Mouse (Mus musculus) E14TG2a.4 (cell line): ENCODE results near the gene Eln.

Experiments
- CTCF ChIP-seq: conservative IDR thresholded peaks from 2 replicates; pipeline ENCODE4 v1.5.1; 2014; ENCODE audit warnings: low read length
- NANOG ChIP-seq: IDR thresholded peaks from 2 replicates; pipeline ENCODE4 v1.6.1; 2014; ENCODE audit warnings: borderline replicate concordance, low read length, mixed read lengths
- POU5F1 ChIP-seq: IDR thresholded peaks from 2 replicates; pipeline ENCODE4 v1.6.1; 2014; ENCODE audit warnings: low read length, borderline replicate concordance

DNA sequence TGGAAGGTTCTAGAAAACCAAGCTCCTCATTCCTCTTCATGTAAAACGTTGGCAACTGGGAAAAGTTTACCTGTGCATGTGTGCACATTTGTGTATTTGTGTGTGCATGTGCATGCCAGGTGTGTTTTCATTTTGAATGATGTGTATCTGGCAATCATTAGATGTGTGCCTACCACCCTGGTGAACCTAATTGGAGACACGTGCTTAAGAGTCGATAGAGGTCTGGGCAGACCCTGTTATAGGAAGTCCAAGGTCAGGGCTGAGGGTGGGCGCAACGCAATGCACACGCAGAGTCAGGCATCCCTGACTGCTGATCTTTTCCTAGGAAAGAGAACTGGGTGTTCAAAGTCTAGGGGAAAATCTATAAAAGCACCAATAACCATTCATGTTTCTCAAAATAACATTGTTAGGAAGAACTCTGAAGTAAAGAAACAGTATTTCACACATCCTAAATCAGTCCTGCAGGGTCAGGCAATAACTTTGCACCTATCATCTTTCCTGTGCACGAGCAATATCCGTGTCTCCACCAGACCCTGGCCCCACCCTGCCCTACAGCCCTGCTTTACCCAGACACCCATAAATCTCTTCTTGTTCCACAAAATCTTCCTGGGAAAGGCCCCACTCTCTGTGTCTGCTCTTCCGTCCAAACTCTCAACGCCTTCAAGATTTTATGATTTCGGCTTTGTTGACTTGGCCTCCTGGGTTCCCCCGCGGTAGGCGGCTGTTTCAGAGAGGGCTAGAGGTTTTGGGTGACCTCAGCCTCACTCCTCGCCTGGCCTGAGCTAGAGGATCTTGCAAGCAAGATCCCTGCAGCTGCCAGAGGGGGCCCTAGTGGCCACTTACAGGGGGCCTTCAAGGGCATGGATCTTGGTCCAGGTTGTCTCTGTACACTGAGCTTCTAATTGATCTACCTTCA lies 43.2 kb upstream of the Eln start:
- TF ChIP-seq CTCF (no peak), POU5F1 (no peak), NANOG (no peak)
